ENCODE assay signal across 18 mouse cellular contexts in the genomic region with DNA sequence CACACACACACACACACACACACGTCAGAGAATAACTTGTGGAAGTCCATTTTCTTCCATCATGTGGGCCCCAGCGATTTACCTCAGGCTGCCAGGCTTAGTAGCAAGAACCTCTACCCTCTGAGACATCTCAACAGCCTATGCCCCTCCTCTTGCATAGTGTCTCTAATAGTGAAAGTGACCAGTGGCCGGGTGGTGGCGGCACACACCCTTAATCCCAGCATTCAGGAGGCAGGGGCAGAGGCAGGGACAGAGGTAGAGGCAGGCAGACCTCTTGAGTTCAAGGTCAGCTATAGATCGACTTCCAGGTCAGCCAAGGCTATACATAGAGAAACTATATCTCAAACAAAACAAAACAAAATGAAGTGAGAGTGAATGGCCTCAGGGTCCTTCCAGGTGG. TPM values are rescaled to one million over a fixed set of nuclear protein-coding genes. Genes with fewer than 3 reads are reported as not detected.
DNase-seq lines count a peak whose midpoint lies in the region; ATAC-seq and TF ChIP-seq lines count a peak whose summit lies in the region.
"Had no signal": no experiment of that assay in that cellular context is flagged by ENCODE, and none has a peak within 500 bp of the region (broad histone marks: within the 10 kb centered on the region; RNA-seq: fewer than 3 reads in every experiment).

No protein-coding gene starts in this region.

- H3K27me3 ChIP-seq in liver, embryonic 14.5 days (ENCODE audit: control insufficient read depth, insufficient read depth, low read length) = no peaks in the 10 kb centered on the region
- 0 out of 2 replicates have a peak, but pooled peaks cover 5% of the 10 kb centered on the region for H3K27me3 ChIP-seq in liver, embryonic 12.5 days (replicated peaks)
- peaks cover 44% of the 10 kb centered on the region for H3K27me3 ChIP-seq in CH12.LX (replicated peaks)
- H3K27me3 ChIP-seq in heart, postnatal 0 days (ENCODE audit: control insufficient read depth, insufficient read depth, low read length) = no peaks in the 10 kb centered on the region
- H3K27me3 ChIP-seq: neural tube, embryonic 12.5 days had no signal

- no peak for TF ChIP-seq EP300 in liver, embryonic 14.5 days (IDR thresholded peaks at IDR 0.05; ENCODE audit: low read depth)
- no peak for TF ChIP-seq EP300 in CH12.LX (IDR thresholded peaks at IDR 0.05; ENCODE audit: low read length)
- TF ChIP-seq EP300 in heart, postnatal 0 days (IDR thresholded peaks at IDR 0.05; ENCODE audit: low read depth) = no peak

- no peaks in the 10 kb centered on the region for H3K4me1 ChIP-seq in liver, embryonic 14.5 days (replicated peaks; ENCODE audit: control insufficient read depth in 2 of 2, insufficient read depth in 2 of 2, low read length in 1 of 2)
- H3K4me1 ChIP-seq in liver, embryonic 12.5 days = peaks cover 6% of the 10 kb centered on the region; the same call in 1 of the 2 replicates
- H3K4me1 ChIP-seq in CH12.LX (ENCODE audit: control insufficient read depth in 1 of 2, insufficient read depth in 2 of 2) = no peaks in the 10 kb centered on the region
- H3K4me1 ChIP-seq in heart, postnatal 0 days (ENCODE audit: control insufficient read depth, insufficient read depth) = peaks cover 23% of the 10 kb centered on the region

- peak; percentile 23 for TF ChIP-seq RAD21 in CH12.LX (IDR thresholded peaks at IDR 0.05; ENCODE audit: low read depth, low read length)

- H3K79me2 ChIP-seq in CH12.LX (replicated peaks; ENCODE audit: control insufficient read depth, extremely low read depth, insufficient read depth, poor library complexity, severe bottlenecking) = no peaks in the 10 kb centered on the region

- no peak overlapping the region for H3K4me2 ChIP-seq in liver, embryonic 14.5 days (ENCODE audit: low read depth)
- H3K4me2 ChIP-seq in liver, embryonic 12.5 days = no peak overlapping the region
- H3K4me2 ChIP-seq in CH12.LX (ENCODE audit: insufficient read depth, low read depth, poor library complexity, severe bottlenecking) = peak overlapping the region; percentile 27; the same call in 1 of the 2 replicates
- no peak overlapping the region for H3K4me2 ChIP-seq in heart, postnatal 0 days (ENCODE audit: low read depth, low read length)
- H3K4me2 ChIP-seq: hindbrain, embryonic 14.5 days; neural tube, embryonic 12.5 days had no signal

- peak; percentile 30 for TF ChIP-seq CTCF in liver, embryonic 14.5 days (IDR thresholded peaks at IDR 0.05; ENCODE audit: low read depth)
- TF ChIP-seq CTCF in CH12.LX (conservative IDR thresholded peaks at IDR 0.05 in 1 of 2, IDR thresholded peaks at IDR 0.05 in 1 of 2; ENCODE audit: low read depth in 2 of 2, low read length in 2 of 2) = peak in 1 of 2 experiments; percentile 46; a peak in 2 of 4 replicates
- peak; percentile 65 for TF ChIP-seq CTCF in heart, postnatal 0 days (IDR thresholded peaks at IDR 0.05; ENCODE audit: low read depth)

- H3K4me3 ChIP-seq in liver, embryonic 14.5 days (ENCODE audit: insufficient read depth in 1 of 2, low read depth in 2 of 2, low read length in 2 of 2) = no peak overlapping the region
- no peak overlapping the region for H3K4me3 ChIP-seq in liver, embryonic 12.5 days
- no peak overlapping the region for H3K4me3 ChIP-seq in CH12.LX (replicated peaks in 1 of 3; ENCODE audit: low read depth in 2 of 3, low read length in 2 of 3, poor library complexity in 1 of 3)
- no peak overlapping the region for H3K4me3 ChIP-seq in heart, postnatal 0 days (ENCODE audit: low read depth, low read length)
- H3K4me3 ChIP-seq: neural tube, embryonic 12.5 days had no signal

- no peak overlapping the region for H3K27ac ChIP-seq in liver, embryonic 14.5 days
- no peak overlapping the region for H3K27ac ChIP-seq in liver, embryonic 12.5 days
- H3K27ac ChIP-seq in CH12.LX (ENCODE audit: insufficient read depth, low read depth) = no peak overlapping the region
- peak overlapping the region; percentile 76 for H3K27ac ChIP-seq in heart, postnatal 0 days (ENCODE audit: low read depth)
- H3K27ac ChIP-seq: hindbrain, embryonic 14.5 days; macrophage; neural tube, embryonic 12.5 days had no signal

- dilution Hi-C loops in CH12.LX (cut with MboI; ENCODE audit: extremely low pct_ligation_motif_present, extremely low pct_unique_long_range_greater_than_20kb, low sequenced_read_pairs) = no loop called here

- intact Hi-C loops in heart, postnatal 25 days (cut with DNase I) = loop anchor here (5.0 kb wide), 1 partner anchor 278 kb away; a partner anchor contains a TSS

- no peaks in the 10 kb centered on the region for H3K9me3 ChIP-seq in liver, embryonic 14.5 days (ENCODE audit: control insufficient read depth, low read length)
- H3K9me3 ChIP-seq in liver, embryonic 12.5 days (replicated peaks) = no peaks in the 10 kb centered on the region
- no peaks in the 10 kb centered on the region for H3K9me3 ChIP-seq in CH12.LX (replicated peaks; ENCODE audit: low read length)
- H3K9me3 ChIP-seq in heart, postnatal 0 days (replicated peaks; ENCODE audit: control insufficient read depth, low read length) = no peaks in the 10 kb centered on the region
- H3K9me3 ChIP-seq: neural tube, embryonic 12.5 days had no signal

- H3K9ac ChIP-seq in liver, embryonic 14.5 days (replicated peaks) = no peak overlapping the region
- no peak overlapping the region for H3K9ac ChIP-seq in liver, embryonic 12.5 days
- no peak overlapping the region for H3K9ac ChIP-seq in CH12.LX (ENCODE audit: insufficient read depth, low read depth)
- no peak overlapping the region for H3K9ac ChIP-seq in heart, postnatal 0 days (replicated peaks; ENCODE audit: low read depth, low read length)
- H3K9ac ChIP-seq: hindbrain, embryonic 14.5 days; neural tube, embryonic 12.5 days had no signal

- WGBS in liver, embryonic 14.5 days (ENCODE audit: insufficient replicate concordance) = 12% methylated on average over 5 of the region's 5 CpGs
- WGBS in liver, embryonic 12.5 days (ENCODE audit: insufficient replicate concordance) = 32% methylated on average over 5 of the region's 5 CpGs
- WGBS in heart, postnatal 0 days = 29% methylated on average over 5 of the region's 5 CpGs

- peak; percentile 93 for DNase-seq in heart, adult 11 months
- no peak for DNase-seq in heart, postnatal 25 days (ENCODE audit: low spot score)
- no peak for DNase-seq in liver, embryonic 14.5 days (ENCODE audit: low read depth in 3 of 3, low spot score in 3 of 3)
- no peak for DNase-seq in CH12.LX (ENCODE audit: extremely low read depth)
- DNase-seq in heart, postnatal 0 days (ENCODE audit: low spot score) = no peak
- no peak for DNase-seq in cerebellum, adult 8-10 months
- DNase-seq in frontal cortex, postnatal 14 days (ENCODE audit: low spot score in 2 of 2) = no peak
- DNase-seq: cerebellum, adult 9-10 months; kidney, adult 18-20 months; liver; thymus, postnatal 4 days had no signal

- H3K36me3 ChIP-seq in liver, embryonic 14.5 days (replicated peaks; ENCODE audit: control insufficient read depth, insufficient read depth, low read depth) = no peaks in the 10 kb centered on the region
- no peaks in the 10 kb centered on the region for H3K36me3 ChIP-seq in liver, embryonic 12.5 days
- H3K36me3 ChIP-seq in CH12.LX (replicated peaks in 1 of 2; ENCODE audit: control insufficient read depth in 1 of 2, insufficient read depth in 1 of 2, low read length in 1 of 2) = no peaks in the 10 kb centered on the region
- H3K36me3 ChIP-seq in heart, postnatal 0 days (replicated peaks; ENCODE audit: control insufficient read depth, insufficient read depth, low read length) = no peaks in the 10 kb centered on the region
- H3K36me3 ChIP-seq: neural tube, embryonic 12.5 days had no signal

- in situ Hi-C loops in CH12.LX (cut with MboI; ENCODE audit: low pct_ligation_motif_present, low pct_unique_long_range_greater_than_20kb, low sequenced_read_pairs) = loop anchor here (5.0 kb wide), 1 partner anchor 72 kb away; no protein-coding TSS in a partner anchor

- no peak for ATAC-seq in liver, embryonic 14.5 days (ENCODE audit: insufficient read depth)
- no peak for ATAC-seq in liver, embryonic 12.5 days
- peak; percentile 28; the same call in 1 of the 2 replicates for ATAC-seq in heart, postnatal 0 days (ENCODE audit: insufficient read depth, low read depth)
- ATAC-seq: activated CD4-positive, CD25-positive, alpha-beta regulatory T cell, adult 4 months; forebrain, embryonic 14.5 days; midbrain, embryonic 16.5 days had no signal

- no peak for TF ChIP-seq POLR2A in CH12.LX (IDR thresholded peaks at IDR 0.05; ENCODE audit: low read depth, low read length)

TF ChIP-seq in CH12.LX, 34 proteins besides CTCF, POLR2A, EP300 and RAD21:
- TF ChIP-seq SMC3 (IDR thresholded peaks at IDR 0.05; ENCODE audit: low read depth, low read length) (peak; percentile 48), TCF12 (IDR thresholded peaks at IDR 0.05; ENCODE audit: low read depth, low read length) (no peak)

RNA-seq across cellular contexts. Expression of a gene that starts 56.0 kb away (rescaled TPM):
- 1 to 10 TPM; 8.7 to 9.7 TPM for total RNA-seq in heart, postnatal 25 days (2021)
- 1.00 and 1.0 TPM in 2 replicates for polyA plus RNA-seq in liver, embryonic 14.5 days (2012; rRNA removed)
- 1.3 and 1.4 TPM in 2 replicates for polyA plus RNA-seq in liver, embryonic 14.5 days (2014; fragmentation: Nextera tagmentation; extraction: Ambion mirVana)
- 2.3 and 2.7 TPM in 2 replicates for polyA plus RNA-seq in liver, embryonic 12.5 days (2016; fragmentation: Nextera tagmentation; extraction: Ambion mirVana)
- total RNA-seq in CH12.LX (2012; rRNA removed) (0.08 TPM in 1 of 2 replicates, not detected in the other), CH12.LX (2014; rRNA removed) (not detected in 2 replicates)
- polyA plus RNA-seq in CH12.LX (2012; ENCODE audit: insufficient read length, low read depth) = not detected in 2 replicates
- total RNA-seq in heart, postnatal 0 days (2014; rRNA removed; ENCODE audit: low replicate concordance) = 9.0 and 9.4 TPM in 2 replicates
- 6.0 and 7.4 TPM in 2 replicates for polyA plus RNA-seq in heart, postnatal 0 days (2015; fragmentation: Nextera tagmentation; extraction: Ambion mirVana)
